Mouse (Mus musculus): ENCODE data around the gene Serpini1. TPM values are rescaled to one million over a fixed set of nuclear protein-coding genes. Genes with fewer than 3 reads are reported as not detected.
"Not testable (repeated sequence)": the region's sequence is repeated elsewhere in the genome, so short reads cannot be mapped to it uniquely, and the experiment has no call there.

Gene Serpini1
- polyA plus RNA-seq, 1 experiment, result 0.41 TPM

GRCm38 (mm10) chr3:75633635-75634034, 76.3 kb downstream of the Serpini1 start:
- 77% methylated on average over 4 of the region's 4 CpGs for WGBS
- no peak overlapping the region for H3K4me3 ChIP-seq (ENCODE audit: low read depth, low read length)
- TF ChIP-seq CTCF (IDR thresholded peaks at IDR 0.05; ENCODE audit: extremely low read depth, insufficient read length, insufficient replicate concordance, low read depth, low read length) (no peak), POLR2A (IDR thresholded peaks at IDR 0.05; ENCODE audit: low read depth, low read length) (no peak)
- no peaks in the 10 kb centered on the region for H3K27me3 ChIP-seq (ENCODE audit: control insufficient read depth, insufficient read depth, low read length)
- no peak overlapping the region for H3K27ac ChIP-seq (ENCODE audit: insufficient read depth, low read depth, low read length)
- H3K4me1 ChIP-seq (ENCODE audit: control insufficient read depth, insufficient read depth, insufficient read length, low read length), result no peaks in the 10 kb centered on the region
- no peaks in the 10 kb centered on the region for H3K36me3 ChIP-seq (ENCODE audit: control insufficient read depth, insufficient read depth, low read length)

DNA sequence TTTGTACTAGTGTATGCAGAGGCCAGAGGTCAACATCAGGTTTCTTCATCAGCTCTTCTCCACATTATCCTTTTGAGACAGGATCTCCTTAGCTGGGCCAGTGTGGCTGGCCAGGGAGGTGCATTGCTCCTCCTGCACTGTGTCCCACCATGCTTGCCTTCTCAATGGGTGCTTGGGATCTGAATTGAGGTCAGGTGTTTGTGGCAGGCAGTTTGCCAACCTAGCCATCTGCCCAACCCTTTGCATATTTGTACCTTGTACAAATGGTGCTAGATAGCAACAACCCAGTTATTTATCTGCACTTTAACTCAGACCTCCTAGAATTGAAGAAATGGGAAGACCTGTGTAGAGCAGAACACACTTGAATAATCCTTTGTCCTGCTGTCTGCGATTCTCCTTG, 78.3 kb downstream of the Serpini1 start:
- no peaks in the 10 kb centered on the region for H3K4me1 ChIP-seq (ENCODE audit: control insufficient read depth, insufficient read depth, insufficient read length, low read length)
- WGBS, result 85% methylated on average over 1 of the region's 1 CpGs
- no peaks in the 10 kb centered on the region for H3K36me3 ChIP-seq (ENCODE audit: control insufficient read depth, insufficient read depth, low read length)
- H3K4me3 ChIP-seq (ENCODE audit: low read depth, low read length), result no peak overlapping the region
- no peak overlapping the region for H3K27ac ChIP-seq (ENCODE audit: insufficient read depth, low read depth, low read length)
- TF ChIP-seq POLR2A (IDR thresholded peaks at IDR 0.05; ENCODE audit: low read depth, low read length) (no peak), CTCF (IDR thresholded peaks at IDR 0.05; ENCODE audit: extremely low read depth, insufficient read length, insufficient replicate concordance, low read depth, low read length) (no peak)
- H3K27me3 ChIP-seq (ENCODE audit: control insufficient read depth, insufficient read depth, low read length), result no peaks in the 10 kb centered on the region

DNA sequence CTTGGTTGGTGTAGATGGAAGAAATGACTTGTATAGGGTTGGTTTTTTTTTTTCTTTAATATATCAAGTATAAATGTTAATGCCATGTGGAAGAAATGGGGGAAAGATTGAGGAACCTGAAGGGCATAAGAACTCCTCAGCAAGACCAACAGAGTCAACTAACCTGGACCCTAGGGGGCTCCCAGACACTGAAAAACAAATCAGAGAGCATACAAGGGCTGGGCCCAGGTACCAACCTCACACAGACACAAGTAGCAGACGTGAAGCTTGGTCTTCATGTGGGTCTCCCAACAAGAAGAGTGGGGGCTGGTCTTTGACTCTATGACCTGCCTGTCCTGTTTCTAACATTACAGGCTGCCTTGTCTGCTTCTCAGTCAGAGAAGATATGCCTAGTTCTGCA, 82.2 kb downstream of the Serpini1 start:
- 69% methylated on average over 1 of the region's 1 CpGs for WGBS
- no peaks in the 10 kb centered on the region for H3K27me3 ChIP-seq (ENCODE audit: control insufficient read depth, insufficient read depth, low read length)
- H3K36me3 ChIP-seq (ENCODE audit: control insufficient read depth, insufficient read depth, low read length), result no peaks in the 10 kb centered on the region
- TF ChIP-seq POLR2A (IDR thresholded peaks at IDR 0.05; ENCODE audit: low read depth, low read length) (no peak), CTCF (IDR thresholded peaks at IDR 0.05; ENCODE audit: extremely low read depth, insufficient read length, insufficient replicate concordance, low read depth, low read length) (no peak)
- H3K4me3 ChIP-seq (ENCODE audit: low read depth, low read length), result no peak overlapping the region
- H3K4me1 ChIP-seq (ENCODE audit: control insufficient read depth, insufficient read depth, insufficient read length, low read length), result no peaks in the 10 kb centered on the region
- H3K27ac ChIP-seq (ENCODE audit: insufficient read depth, low read depth, low read length), result no peak overlapping the region

GRCm38 (mm10) chr3:75647542-75647941, 90.2 kb downstream of the Serpini1 start:
- TF ChIP-seq CTCF (IDR thresholded peaks at IDR 0.05; ENCODE audit: extremely low read depth, insufficient read length, insufficient replicate concordance, low read depth, low read length) (no peak), POLR2A (IDR thresholded peaks at IDR 0.05; ENCODE audit: low read depth, low read length) (no peak)
- no peaks in the 10 kb centered on the region for H3K4me1 ChIP-seq (ENCODE audit: control insufficient read depth, insufficient read depth, insufficient read length, low read length)
- no peak overlapping the region for H3K27ac ChIP-seq (ENCODE audit: insufficient read depth, low read depth, low read length)
- no peaks in the 10 kb centered on the region for H3K36me3 ChIP-seq (ENCODE audit: control insufficient read depth, insufficient read depth, low read length)
- no peaks in the 10 kb centered on the region for H3K27me3 ChIP-seq (ENCODE audit: control insufficient read depth, insufficient read depth, low read length)
- no peak overlapping the region for H3K4me3 ChIP-seq (ENCODE audit: low read depth, low read length)

DNA sequence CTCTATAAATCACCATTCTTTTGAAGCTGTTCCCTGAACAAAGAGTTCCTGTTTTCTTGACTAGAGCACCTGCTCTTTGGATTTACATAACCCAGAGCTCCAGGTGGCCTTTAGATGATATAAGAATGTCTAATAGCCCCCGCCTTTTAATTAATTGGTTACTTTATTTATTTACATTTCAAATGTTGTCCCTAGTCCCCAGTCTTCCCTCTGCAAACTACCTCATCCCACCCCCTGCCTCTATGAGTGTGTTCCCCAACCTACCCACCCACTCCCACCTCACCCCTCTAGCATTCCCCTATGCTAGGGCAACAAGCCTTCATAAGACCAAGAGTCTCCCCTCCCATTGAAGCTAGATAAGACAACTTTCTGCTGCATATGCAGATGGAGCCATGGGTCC, 90.9 kb downstream of the Serpini1 start:
- TF ChIP-seq POLR2A (IDR thresholded peaks at IDR 0.05; ENCODE audit: low read depth, low read length) (no peak), CTCF (IDR thresholded peaks at IDR 0.05; ENCODE audit: extremely low read depth, insufficient read length, insufficient replicate concordance, low read depth, low read length) (no peak)
- Histone ChIP-seq H3K4me3 (ENCODE audit: low read depth, low read length) (no peak overlapping the region), H3K36me3 (ENCODE audit: control insufficient read depth, insufficient read depth, low read length) (no peaks in the 10 kb centered on the region), H3K27me3 (ENCODE audit: control insufficient read depth, insufficient read depth, low read length) (no peaks in the 10 kb centered on the region), H3K27ac (ENCODE audit: insufficient read depth, low read depth, low read length) (no peak overlapping the region), H3K4me1 (ENCODE audit: control insufficient read depth, insufficient read depth, insufficient read length, low read length) (no peaks in the 10 kb centered on the region)
- WGBS, result 34% methylated on average over 1 of the region's 1 CpGs

DNA sequence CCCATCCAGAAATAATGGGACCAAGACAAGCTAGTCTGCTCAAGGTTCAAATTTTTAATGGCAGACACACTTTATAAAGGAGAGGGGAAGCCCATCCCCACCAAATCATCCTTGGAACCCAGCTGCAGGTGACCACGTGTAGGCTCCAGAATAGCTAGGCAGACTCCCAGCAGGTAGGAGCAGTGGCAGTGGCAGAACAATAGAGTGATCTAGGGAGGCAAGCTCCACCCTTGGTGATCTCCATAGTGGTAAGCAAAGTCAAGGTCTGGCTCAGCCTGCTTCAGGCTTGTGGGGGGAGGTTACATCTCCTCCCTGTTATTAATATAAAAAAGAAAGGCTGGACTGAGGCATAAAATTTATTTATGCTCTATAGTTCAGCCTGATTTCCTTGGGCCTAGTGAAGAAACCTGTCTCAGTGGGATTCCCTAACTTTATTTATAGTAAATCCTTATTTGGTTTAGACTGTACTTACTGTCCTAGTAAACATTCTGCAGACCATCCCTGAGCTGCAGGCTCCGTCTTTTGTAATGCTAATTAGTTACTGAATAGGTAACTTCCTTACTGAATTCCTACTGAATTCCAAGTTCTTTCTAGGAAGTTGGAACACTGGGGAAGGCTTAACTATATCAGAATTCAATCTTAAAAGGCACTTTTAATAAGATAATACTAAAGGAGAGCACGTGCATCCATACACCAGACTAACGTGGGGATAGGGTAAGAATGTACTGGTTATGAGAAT, 93.2 kb downstream of the Serpini1 start:
- H3K4me3 ChIP-seq (ENCODE audit: low read depth, low read length); H3K27me3 ChIP-seq (ENCODE audit: control insufficient read depth, insufficient read depth, low read length); H3K27ac ChIP-seq (ENCODE audit: insufficient read depth, low read depth, low read length); H3K4me1 ChIP-seq (ENCODE audit: control insufficient read depth, insufficient read depth, insufficient read length, low read length); H3K36me3 ChIP-seq (ENCODE audit: control insufficient read depth, insufficient read depth, low read length): not testable (repeated sequence)
- 71% methylated on average over 4 of the region's 4 CpGs for WGBS

- Histone ChIP-seq H3K36me3 (ENCODE audit: control insufficient read depth, insufficient read depth, low read length) (no peaks in the 10 kb centered on the region), H3K27ac (ENCODE audit: insufficient read depth, low read depth, low read length) (no peak overlapping the region), H3K4me1 (ENCODE audit: control insufficient read depth, insufficient read depth, insufficient read length, low read length) (no peaks in the 10 kb centered on the region), H3K4me3 (ENCODE audit: low read depth, low read length) (no peak overlapping the region), H3K27me3 (ENCODE audit: control insufficient read depth, insufficient read depth, low read length) (no peaks in the 10 kb centered on the region)
- WGBS, result 59% methylated on average over 2 of the region's 2 CpGs
- no peak for TF ChIP-seq POLR2A (IDR thresholded peaks at IDR 0.05; ENCODE audit: low read depth, low read length)
- TF ChIP-seq CTCF (IDR thresholded peaks at IDR 0.05; ENCODE audit: extremely low read depth, insufficient read length, insufficient replicate concordance, low read depth, low read length), result no peak
Observed at GRCm38 (mm10) chr3:75651603-75652115, 94.3 kb downstream of the Serpini1 start.

GRCm38 (mm10) chr3:75653901-75654300, 96.6 kb downstream of the Serpini1 start:
- H3K4me1 ChIP-seq (ENCODE audit: control insufficient read depth, insufficient read depth, insufficient read length, low read length); H3K4me3 ChIP-seq (ENCODE audit: low read depth, low read length); H3K36me3 ChIP-seq (ENCODE audit: control insufficient read depth, insufficient read depth, low read length); H3K27ac ChIP-seq (ENCODE audit: insufficient read depth, low read depth, low read length); H3K27me3 ChIP-seq (ENCODE audit: control insufficient read depth, insufficient read depth, low read length): not testable (repeated sequence)
- 70% methylated on average over 4 of the region's 4 CpGs for WGBS

Data from small intestine, adult 2 months (tissue).